Mouse (Mus musculus) megakaryocyte, embryonic 14.5 days (primary cell): ENCODE measurements at regions not wholly inside any gene's neighbourhood (a gene's known extent, or its start where the extent isn't known, plus 50 kb on each side); places are given as distances from the start of the nearest gene placed in this dataset.

Experiments
- H3K27me3 ChIP-seq: replicated peaks from 2 replicates; pipeline ENCODE3; 2012; ENCODE audit warnings: inconsistent platforms
- H3K36me3 ChIP-seq: replicated peaks from 2 replicates; pipeline ENCODE3; 2012; ENCODE audit warnings: low read length, inconsistent platforms, mixed read lengths
- H3K4me1 ChIP-seq: 2 replicates; pipeline ENCODE4 v1.6.1; 2012; ENCODE audit warnings: inconsistent platforms
- H3K4me3 ChIP-seq: replicated peaks from 2 replicates; pipeline ENCODE3; 2012; ENCODE audit warnings: moderate library complexity, mild to moderate bottlenecking, inconsistent platforms
- H3K9me3 ChIP-seq: 2 replicates; pipeline ENCODE4 v1.6.1; 2012; ENCODE audit warnings: inconsistent platforms
- FLI1 ChIP-seq: IDR thresholded peaks from 2 replicates; pipeline ENCODE4 v1.6.1; 2012; ENCODE audit warnings: low read length, inconsistent platforms, mixed read lengths
- GATA1 ChIP-seq: IDR thresholded peaks from 3 replicates; pipeline ENCODE4 v1.6.1; 2012; ENCODE audit warnings: mixed read lengths, low read length, inconsistent platforms, borderline replicate concordance

GRCm38 (mm10) chr9:112938781-112939180, 703.0 kb upstream of the Arpp21 start:
- no peak overlapping the region for H3K4me3 ChIP-seq
- no peaks in the 10 kb centered on the region for H3K27me3 ChIP-seq
- H3K36me3 ChIP-seq = no peaks in the 10 kb centered on the region
- H3K4me1 ChIP-seq = no peaks in the 10 kb centered on the region
- H3K9me3 ChIP-seq = peaks cover 9% of the 10 kb centered on the region; the same call in 1 of the 2 replicates
- TF ChIP-seq GATA1 (no peak), FLI1 (no peak)

- Histone ChIP-seq H3K27me3 (no peaks in the 10 kb centered on the region), H3K4me1 (no peaks in the 10 kb centered on the region), H3K9me3 (peaks cover 19% of the 10 kb centered on the region), H3K36me3 (no peaks in the 10 kb centered on the region), H3K4me3 (no peak overlapping the region)
- TF ChIP-seq GATA1 (no peak), FLI1 (no peak)
Measured at GRCm38 (mm10) chr9:112909311-112910101, 673.8 kb upstream of the Arpp21 start.

GRCm38 (mm10) chr9:112905955-112906354, 670.2 kb upstream of the Arpp21 start:
- Histone ChIP-seq H3K36me3 (no peaks in the 10 kb centered on the region), H3K9me3 (peaks cover 15% of the 10 kb centered on the region), H3K4me3 (no peak overlapping the region), H3K4me1 (no peaks in the 10 kb centered on the region), H3K27me3 (no peaks in the 10 kb centered on the region)
- TF ChIP-seq GATA1 = no peak
- TF ChIP-seq FLI1 = no peak

- Histone ChIP-seq H3K9me3 (peaks cover 23% of the 10 kb centered on the region), H3K36me3 (no peaks in the 10 kb centered on the region), H3K27me3 (no peaks in the 10 kb centered on the region), H3K4me3 (no peak overlapping the region), H3K4me1 (no peaks in the 10 kb centered on the region)
- TF ChIP-seq GATA1 = no peak
- TF ChIP-seq FLI1 = no peak
Measured at GRCm38 (mm10) chr9:112864921-112865320, 629.2 kb upstream of the Arpp21 start.

- no peaks in the 10 kb centered on the region for H3K36me3 ChIP-seq
- no peaks in the 10 kb centered on the region for H3K27me3 ChIP-seq
- no peak overlapping the region for H3K4me3 ChIP-seq
- TF ChIP-seq GATA1 (no peak), FLI1 (no peak)
- peaks cover 18% of the 10 kb centered on the region for H3K9me3 ChIP-seq
- no peaks in the 10 kb centered on the region for H3K4me1 ChIP-seq
Measured at GRCm38 (mm10) chr9:112861136-112861535, 625.4 kb upstream of the Arpp21 start.

- no peaks in the 10 kb centered on the region for H3K36me3 ChIP-seq
- TF ChIP-seq FLI1 (no peak), GATA1 (no peak)
- H3K27me3 ChIP-seq = no peaks in the 10 kb centered on the region
- no peak overlapping the region for H3K4me3 ChIP-seq
- no peaks in the 10 kb centered on the region for H3K4me1 ChIP-seq
- 0 out of 2 replicates have a peak, but pooled peaks cover 11% of the 10 kb centered on the region for H3K9me3 ChIP-seq
Measured at GRCm38 (mm10) chr9:112860307-112860893, 624.7 kb upstream of the Arpp21 start.

- TF ChIP-seq GATA1 = no peak
- no peak for TF ChIP-seq FLI1
- Histone ChIP-seq H3K27me3 (no peaks in the 10 kb centered on the region), H3K4me3 (no peak overlapping the region), H3K36me3 (no peaks in the 10 kb centered on the region), H3K4me1 (no peaks in the 10 kb centered on the region), H3K9me3 (peaks cover 43% of the 10 kb centered on the region)
Measured at GRCm38 (mm10) chr9:112841473-112841872, 605.7 kb upstream of the Arpp21 start.

- Histone ChIP-seq H3K9me3 (peaks cover 39% of the 10 kb centered on the region), H3K27me3 (no peaks in the 10 kb centered on the region), H3K4me3 (no peak overlapping the region), H3K36me3 (no peaks in the 10 kb centered on the region), H3K4me1 (no peaks in the 10 kb centered on the region)
- TF ChIP-seq FLI1 (no peak), GATA1 (no peak)
Measured at GRCm38 (mm10) chr9:112839071-112839793, 603.5 kb upstream of the Arpp21 start.

- no peak for TF ChIP-seq FLI1
- no peak for TF ChIP-seq GATA1
- H3K4me1 ChIP-seq = no peaks in the 10 kb centered on the region
Measured at GRCm38 (mm10) chr9:112837563-112837962, 601.8 kb upstream of the Arpp21 start.

GRCm38 (mm10) chr9:112834441-112835245, 598.9 kb upstream of the Arpp21 start:
- Histone ChIP-seq H3K27me3 (no peaks in the 10 kb centered on the region), H3K4me1 (no peaks in the 10 kb centered on the region), H3K4me3 (no peak overlapping the region), H3K36me3 (no peaks in the 10 kb centered on the region), H3K9me3 (peaks cover 47% of the 10 kb centered on the region)
- TF ChIP-seq FLI1 (no peak), GATA1 (no peak)

More at GRCm38 (mm10) chr9:112837563-112837962, 601.8 kb upstream of the Arpp21 start:
- Histone ChIP-seq H3K9me3 (peaks cover 45% of the 10 kb centered on the region), H3K27me3 (no peaks in the 10 kb centered on the region), H3K36me3 (no peaks in the 10 kb centered on the region), H3K4me3 (no peak overlapping the region)
